Mouse (Mus musculus) stomach, embryonic 14.5 days (tissue): ENCODE results near the gene Larp1. TPM values are rescaled to one million over a fixed set of nuclear protein-coding genes. Genes with fewer than 3 reads are reported as not detected.
"Not testable (repeated sequence)": the region's sequence is repeated elsewhere in the genome, so short reads cannot be mapped to it uniquely, and the experiment has no call there.

Experiments used
- ATAC-seq: fragments of 200-750 bp; cut with Nextera tagmentation; 2 replicates; pipeline ENCODE4 v1.8.0; 2017; ENCODE audit warnings: low read depth, moderate TSS enrichment; ENCODE audit not compliant: insufficient number of reproducible peaks, insufficient read depth, low FRiP score
- H3K27ac ChIP-seq: fragments of 300-500 bp; sonication (generic); 2 replicates; pipeline ENCODE4 v1.5.1; 2014; ENCODE audit warnings: mild to moderate bottlenecking, low read length, moderate library complexity, mixed read lengths
- H3K27me3 ChIP-seq: fragments of 300-500 bp; sonication (generic); 2 replicates; pipeline ENCODE4 v1.6.1; 2014; ENCODE audit warnings: low read length, control low read depth, mixed read lengths; ENCODE audit not compliant: control insufficient read depth, insufficient read depth
- H3K36me3 ChIP-seq: fragments of 300-500 bp; sonication (generic); 2 replicates; pipeline ENCODE4 v1.6.1; 2014; ENCODE audit warnings: mild to moderate bottlenecking, control low read depth, low read length, moderate library complexity, mixed read lengths; ENCODE audit not compliant: control insufficient read depth, insufficient read depth
- H3K4me1 ChIP-seq: fragments of 300-500 bp; sonication (generic); 2 replicates; pipeline ENCODE4 v1.6.1; 2014; ENCODE audit warnings: low read length, control low read depth, mixed read lengths; ENCODE audit not compliant: control insufficient read depth, insufficient read depth
- H3K4me2 ChIP-seq: fragments of 300-500 bp; sonication (generic); replicated peaks from 2 replicates; pipeline ENCODE4 v1.6.1; 2014; ENCODE audit warnings: low read depth, low read length, control low read depth
- H3K4me3 ChIP-seq: fragments of 300-500 bp; sonication (generic); 2 replicates; pipeline ENCODE4 v1.5.1; 2014; ENCODE audit warnings: low read depth, low read length, control low read depth
- H3K9ac ChIP-seq: fragments of 300-500 bp; sonication (generic); replicated peaks from 2 replicates; pipeline ENCODE4 v1.6.1; 2014; ENCODE audit warnings: low read depth, mild to moderate bottlenecking, control low read depth, low read length, moderate library complexity, mixed read lengths
- H3K9me3 ChIP-seq: fragments of 300-500 bp; sonication (generic); 2 replicates; pipeline ENCODE4 v1.6.1; 2016; ENCODE audit warnings: low read depth, low read length, control low read depth; ENCODE audit not compliant: control insufficient read depth
- WGBS: fragments of 180-500 bp; shearing (Covaris S2); extraction: QIAGEN DNeasy Blood & Tissue Kit; methylation state at CpG from one replicate; pipeline ENCODE4 v1.1.7; 2014; 5-methylcytosine and 5-hydroxymethylcytosine counted together
- polyA plus RNA-seq: library from polyadenylated mRNA; unstranded; fragments of >200 nt; fragmentation: Nextera tagmentation; extraction: Ambion mirVana; gene quantifications from 2 replicates; pipeline ENCODE4 v1.2.1, GENCODE M21; 2014

Larp1 gene
- polyA plus RNA-seq, 1 experiment from 2014 or later = 23.9 TPM

GRCm38 (mm10) chr11:58042861-58043431 is 34.1 kb downstream of the Larp1 start:
- H3K9ac ChIP-seq = no peak overlapping the region
- no peak for ATAC-seq
- WGBS = 83% methylated on average over 5 of the region's 5 CpGs
- no peak overlapping the region for H3K27ac ChIP-seq
- peaks cover 39% of the 10 kb centered on the region for H3K36me3 ChIP-seq
- no peak overlapping the region for H3K4me3 ChIP-seq
- no peak overlapping the region for H3K4me2 ChIP-seq
- no peaks in the 10 kb centered on the region for H3K9me3 ChIP-seq
- no peaks in the 10 kb centered on the region for H3K4me1 ChIP-seq
- no peaks in the 10 kb centered on the region for H3K27me3 ChIP-seq

- H3K9me3 ChIP-seq = no peaks in the 10 kb centered on the region
- no peak overlapping the region for H3K4me2 ChIP-seq
- no peak overlapping the region for H3K27ac ChIP-seq
- H3K4me1 ChIP-seq = no peaks in the 10 kb centered on the region
- no peak overlapping the region for H3K4me3 ChIP-seq
- H3K9ac ChIP-seq = no peak overlapping the region
- no peak for ATAC-seq
- H3K36me3 ChIP-seq = peaks cover 66% of the 10 kb centered on the region
- no peaks in the 10 kb centered on the region for H3K27me3 ChIP-seq
- 74% methylated on average over 4 of the region's 4 CpGs for WGBS
Measured at GRCm38 (mm10) chr11:58046438-58046837, 37.6 kb downstream of the Larp1 start.

- no peak for ATAC-seq
- H3K27me3 ChIP-seq = no peaks in the 10 kb centered on the region
- no peak overlapping the region for H3K4me2 ChIP-seq
- peaks cover 65% of the 10 kb centered on the region for H3K36me3 ChIP-seq
- H3K4me1 ChIP-seq = no peaks in the 10 kb centered on the region
- H3K4me3 ChIP-seq = no peak overlapping the region
- no peak overlapping the region for H3K27ac ChIP-seq
- WGBS = 45% methylated on average over 6 of the region's 6 CpGs
- no peak overlapping the region for H3K9ac ChIP-seq
- H3K9me3 ChIP-seq = no peaks in the 10 kb centered on the region
Measured at GRCm38 (mm10) chr11:58057455-58057854, 48.6 kb downstream of the Larp1 start.

DNA sequence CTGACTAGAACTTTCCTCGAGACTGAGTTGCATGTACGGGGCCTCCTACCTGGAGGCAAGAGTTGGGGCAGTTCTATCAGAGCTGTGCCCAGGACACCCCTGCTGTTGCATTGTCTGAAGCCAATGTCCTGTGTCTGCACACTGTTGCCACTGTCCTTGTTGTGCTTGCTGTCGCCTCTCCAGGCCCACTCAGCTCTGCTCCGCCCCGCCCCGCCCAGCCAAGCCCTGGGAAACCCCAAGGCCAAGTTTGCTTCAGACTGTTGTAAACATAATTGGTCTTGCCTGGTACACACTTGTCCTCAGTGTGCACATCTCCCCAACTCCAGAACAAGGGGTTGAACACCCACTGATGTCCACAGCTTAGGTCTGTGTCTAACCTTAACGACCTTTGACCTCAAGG is 50.9 kb downstream of the Larp1 start:
- H3K36me3 ChIP-seq = peaks cover 44% of the 10 kb centered on the region
- not testable (repeated sequence) for H3K4me2 ChIP-seq, H3K27ac ChIP-seq, H3K27me3 ChIP-seq, H3K4me1 ChIP-seq, ATAC-seq, H3K9ac ChIP-seq, H3K9me3 ChIP-seq, H3K4me3 ChIP-seq
- 93% methylated on average over 7 of the region's 7 CpGs for WGBS

GRCm38 (mm10) chr11:58061218-58061617 is 52.4 kb downstream of the Larp1 start:
- H3K27ac ChIP-seq, H3K27me3 ChIP-seq, H3K4me3 ChIP-seq, ATAC-seq, H3K9ac ChIP-seq, H3K4me2 ChIP-seq, H3K4me1 ChIP-seq, H3K9me3 ChIP-seq: not testable (repeated sequence)
- whole genome bisulfite sequencing = 90% methylated on average over 3 of the region's 4 CpGs
- peaks cover 34% of the 10 kb centered on the region for H3K36me3 ChIP-seq

DNA sequence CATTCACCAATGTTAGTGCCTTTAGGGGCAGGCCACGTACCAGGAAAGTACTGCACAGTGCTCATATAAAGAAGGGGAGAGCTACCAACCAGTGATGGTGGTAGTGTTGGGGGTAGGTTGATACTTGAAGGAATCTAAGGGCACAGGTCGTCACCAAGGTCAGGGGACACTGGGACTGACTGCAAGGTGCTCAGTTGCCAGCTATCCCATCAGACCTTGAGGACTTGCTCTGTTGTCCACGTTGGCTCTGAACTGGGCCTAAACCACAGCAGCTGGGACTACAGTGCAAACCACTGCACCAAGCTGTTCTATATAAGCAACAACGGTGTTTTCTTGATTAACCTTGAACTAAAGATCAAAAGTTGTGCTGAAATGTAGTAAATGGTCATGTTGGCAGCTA is 53.7 kb downstream of the Larp1 start:
- Histone ChIP-seq H3K4me2 (no peak overlapping the region), H3K36me3 (peaks cover 21% of the 10 kb centered on the region), H3K4me1 (no peaks in the 10 kb centered on the region), H3K9me3 (no peaks in the 10 kb centered on the region), H3K27ac (no peak overlapping the region), H3K27me3 (no peaks in the 10 kb centered on the region), H3K4me3 (no peak overlapping the region), H3K9ac (no peak overlapping the region)
- ATAC-seq = no peak
- WGBS = 84% methylated on average over 4 of the region's 4 CpGs

GRCm38 (mm10) chr11:58065025-58065424 is 56.2 kb downstream of the Larp1 start:
- no peak overlapping the region for H3K9ac ChIP-seq
- no peaks in the 10 kb centered on the region for H3K27me3 ChIP-seq
- H3K4me2 ChIP-seq = no peak overlapping the region
- H3K4me1 ChIP-seq = no peaks in the 10 kb centered on the region
- H3K4me3 ChIP-seq = no peak overlapping the region
- 90% methylated on average over 4 of the region's 4 CpGs for WGBS
- no peak overlapping the region for H3K27ac ChIP-seq
- no peaks in the 10 kb centered on the region for H3K9me3 ChIP-seq
- H3K36me3 ChIP-seq = peaks cover 9% of the 10 kb centered on the region
- no peak for ATAC-seq

DNA sequence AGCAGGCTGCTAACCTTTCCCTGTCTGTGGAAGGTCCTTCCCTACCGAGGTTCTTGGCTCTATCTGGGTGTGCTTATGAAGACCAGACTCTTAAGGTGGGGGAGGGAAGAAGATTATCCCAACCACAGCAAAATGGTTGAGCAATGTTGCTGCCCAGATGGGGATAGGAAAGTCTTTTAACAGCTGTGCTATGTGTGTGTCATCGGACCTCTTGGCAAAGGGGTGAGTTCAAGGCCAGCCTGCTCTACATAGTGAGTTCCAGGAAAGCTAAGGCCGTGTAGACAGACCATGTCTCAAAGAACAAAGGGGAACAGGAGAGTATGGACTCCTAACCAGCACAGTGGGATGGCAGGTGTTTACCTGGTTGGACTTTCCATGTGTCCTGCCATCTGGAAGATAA is 64.1 kb downstream of the Larp1 start:
- H3K4me3 ChIP-seq = no peak overlapping the region
- H3K4me2 ChIP-seq = no peak overlapping the region
- no peaks in the 10 kb centered on the region for H3K9me3 ChIP-seq
- no peak overlapping the region for H3K27ac ChIP-seq
- H3K9ac ChIP-seq = no peak overlapping the region
- 74% methylated on average over 3 of the region's 3 CpGs for WGBS
- no peaks in the 10 kb centered on the region for H3K27me3 ChIP-seq
- H3K4me1 ChIP-seq = no peaks in the 10 kb centered on the region
- ATAC-seq = no peak
- no peaks in the 10 kb centered on the region for H3K36me3 ChIP-seq

DNA sequence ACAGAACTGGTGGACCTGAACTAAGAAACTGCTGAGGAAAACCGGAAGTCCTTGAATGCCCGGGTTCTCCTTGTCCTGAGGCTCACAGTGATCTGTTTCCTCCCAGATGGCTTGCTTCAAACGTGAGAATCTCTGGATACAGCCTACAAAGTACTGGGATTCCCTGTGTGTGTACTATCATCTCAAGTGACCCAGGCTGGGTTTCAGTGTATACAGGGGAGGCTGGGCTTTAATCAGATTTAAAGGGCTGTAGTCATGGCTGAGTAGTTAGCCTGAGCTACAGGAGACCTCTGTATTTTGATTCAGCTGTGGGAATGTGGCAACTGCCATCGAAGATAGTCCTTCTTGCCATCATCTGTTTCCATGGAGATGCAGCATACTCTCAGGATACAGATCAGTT is 68.4 kb downstream of the Larp1 start:
- 63% methylated on average over 4 of the region's 4 CpGs for WGBS
- no peaks in the 10 kb centered on the region for H3K27me3 ChIP-seq
- no peaks in the 10 kb centered on the region for H3K9me3 ChIP-seq
- no peak overlapping the region for H3K9ac ChIP-seq
- H3K27ac ChIP-seq = no peak overlapping the region
- H3K4me3 ChIP-seq = no peak overlapping the region
- no peak overlapping the region for H3K4me2 ChIP-seq
- H3K4me1 ChIP-seq = no peaks in the 10 kb centered on the region
- H3K36me3 ChIP-seq = no peaks in the 10 kb centered on the region
- no peak for ATAC-seq
